Mouse (Mus musculus) neural tube, embryonic 13.5 days (tissue): ENCODE measurements around the gene Gnai3. TPM values are rescaled to one million over a fixed set of nuclear protein-coding genes. Genes with fewer than 3 reads are reported as not detected.

ENCODE experiments used
- ATAC-seq: fragments of 200-750 bp; cut with Nextera tagmentation; 2 replicates; pipeline ENCODE4 v1.8.0; 2017; ENCODE audit warnings: low read depth, mild to moderate bottlenecking, moderate TSS enrichment, moderate library complexity
- H3K27ac ChIP-seq: fragments of 300-500 bp; sonication (generic); replicated peaks from 2 replicates; pipeline ENCODE4 v1.5.1; 2015; ENCODE audit warnings: moderate library complexity, mild to moderate bottlenecking, inconsistent platforms
- H3K27me3 ChIP-seq: fragments of 300-500 bp; sonication (generic); 2 replicates; pipeline ENCODE4 v1.6.1; 2015; ENCODE audit warnings: mild to moderate bottlenecking, inconsistent platforms
- H3K36me3 ChIP-seq: fragments of 300-500 bp; sonication (generic); 2 replicates; pipeline ENCODE4 v1.6.1; 2015; ENCODE audit warnings: mild to moderate bottlenecking, inconsistent platforms
- H3K4me1 ChIP-seq: fragments of 300-500 bp; sonication (generic); replicated peaks from 2 replicates; pipeline ENCODE4 v1.6.1; 2015; ENCODE audit warnings: inconsistent platforms
- H3K4me2 ChIP-seq: fragments of 300-500 bp; sonication (generic); 2 replicates; pipeline ENCODE4 v1.6.1; 2015; ENCODE audit warnings: inconsistent platforms, mild to moderate bottlenecking, moderate library complexity
- H3K4me3 ChIP-seq: fragments of 300-500 bp; sonication (generic); 2 replicates; pipeline ENCODE4 v1.5.1; 2015; ENCODE audit warnings: mild to moderate bottlenecking, inconsistent platforms
- H3K9ac ChIP-seq: fragments of 300-500 bp; sonication (generic); 2 replicates; pipeline ENCODE4 v1.6.1; 2015; ENCODE audit warnings: moderate library complexity, mild to moderate bottlenecking, inconsistent platforms
- H3K9me3 ChIP-seq: fragments of 300-500 bp; sonication (generic); 2 replicates; pipeline ENCODE4 v1.6.1; 2016; ENCODE audit warnings: inconsistent platforms
- WGBS: fragments of 180-500 bp; shearing (Covaris S2); methylation state at CpG from one replicate; pipeline ENCODE4 v1.1.7; 2015; 5-methylcytosine and 5-hydroxymethylcytosine counted together
- polyA plus RNA-seq: library from polyadenylated mRNA; unstranded; fragments of >200 nt; fragmentation: Nextera tagmentation; extraction: Ambion mirVana; gene quantifications from 2 replicates; pipeline ENCODE4 v1.2.1, GENCODE M21; 2015

The Gnai3 gene
- polyA plus RNA-seq, 1 experiment from 2014 or later, result 151 TPM

DNA sequence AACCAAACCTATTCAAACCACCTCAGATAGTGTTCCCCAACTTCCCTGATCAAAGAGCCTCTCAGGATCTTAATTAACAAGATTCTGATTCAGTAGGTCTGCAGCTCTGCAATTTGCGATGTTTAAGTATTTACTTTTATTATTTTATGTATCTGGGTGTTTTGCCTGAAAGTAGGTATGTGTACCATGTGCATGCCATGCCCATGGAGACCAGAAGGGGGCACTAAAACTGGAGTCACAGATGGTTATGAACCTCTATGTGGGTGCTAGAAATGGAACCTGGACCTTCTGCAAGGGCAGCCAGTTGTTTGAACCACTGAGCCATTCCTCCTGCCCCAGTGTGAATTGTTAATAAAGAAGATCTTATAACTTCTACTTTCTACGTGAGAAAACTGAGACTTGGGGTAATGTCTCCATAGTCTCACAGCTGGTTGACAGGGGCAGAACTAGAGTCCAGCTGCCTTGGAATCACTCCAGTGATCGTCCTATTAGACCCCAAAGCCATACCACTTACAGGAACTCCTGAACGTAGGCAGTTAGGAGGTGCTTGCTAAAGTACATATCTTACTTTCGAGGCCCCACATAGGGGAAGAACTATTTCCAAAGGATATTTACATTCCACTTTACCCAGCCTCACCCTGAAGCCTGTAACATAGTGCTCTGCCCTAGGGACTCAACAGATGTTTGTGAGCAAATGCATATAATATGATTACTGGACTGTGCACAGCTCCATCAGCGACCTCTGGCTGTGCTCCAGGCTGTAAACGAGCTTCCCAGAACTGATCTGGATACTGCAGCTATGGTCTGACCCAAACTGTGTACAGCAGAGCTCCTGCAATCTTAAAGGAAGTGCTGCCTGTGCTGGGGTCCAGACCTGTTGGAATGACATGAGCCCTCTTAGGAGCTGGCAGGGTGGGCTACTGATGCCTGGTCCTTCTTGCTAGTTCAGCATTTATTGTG is 33.1 kb upstream of the Gnai3 start:
- no peak for ATAC-seq
- H3K27ac ChIP-seq, result no peak overlapping the region
- H3K4me3 ChIP-seq, result no peak overlapping the region
- H3K9ac ChIP-seq, result no peak overlapping the region
- 78% methylated on average over 7 of the region's 7 CpGs for WGBS
- no peak overlapping the region for H3K4me2 ChIP-seq
- no peaks in the 10 kb centered on the region for H3K9me3 ChIP-seq
- no peaks in the 10 kb centered on the region for H3K36me3 ChIP-seq
- peaks cover 24% of the 10 kb centered on the region for H3K4me1 ChIP-seq
- no peaks in the 10 kb centered on the region for H3K27me3 ChIP-seq

DNA sequence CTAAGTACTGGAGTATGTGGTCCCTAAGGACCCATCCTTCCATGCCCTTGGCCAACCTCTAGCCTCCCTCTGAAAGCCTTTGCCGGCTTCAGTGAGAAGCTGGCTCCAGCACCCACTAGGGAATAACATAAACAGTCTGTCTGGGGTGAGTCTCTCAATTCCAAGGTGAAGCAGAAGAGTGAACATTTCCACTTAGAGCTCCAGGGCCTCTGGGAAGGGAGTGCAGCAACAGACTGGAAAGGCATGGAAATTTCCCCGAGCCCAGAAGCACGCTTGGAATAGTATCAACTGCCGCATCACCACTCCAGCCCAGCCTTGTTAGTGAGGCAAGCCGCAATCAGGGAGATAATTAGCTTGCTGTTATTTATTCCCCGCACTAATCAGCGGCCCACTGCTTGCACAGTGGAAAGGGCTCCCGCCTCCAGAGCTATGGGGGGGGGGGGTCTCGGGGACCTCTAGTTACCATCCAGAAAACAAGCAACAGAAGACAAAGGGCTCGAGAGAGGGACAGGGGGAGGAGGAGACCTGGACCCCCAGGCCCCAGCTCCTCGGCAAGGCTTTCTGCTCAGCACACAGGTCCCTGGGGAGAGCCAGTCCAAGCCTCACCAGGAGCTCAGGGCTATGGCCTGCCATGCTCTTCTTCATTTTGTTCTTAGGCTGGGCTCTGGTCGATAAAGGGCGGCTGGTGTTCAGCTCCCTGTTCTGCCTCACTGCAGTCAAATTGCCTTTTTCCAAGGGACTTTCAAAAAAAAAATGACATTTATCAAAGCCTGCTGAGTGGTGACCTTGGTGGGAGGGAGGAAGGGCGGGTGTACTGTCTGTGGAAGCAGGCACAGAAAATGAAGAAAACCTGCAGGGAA is 29.0 kb upstream of the Gnai3 start:
- H3K27ac ChIP-seq, result peak overlapping the region; percentile 93
- no peaks in the 10 kb centered on the region for H3K27me3 ChIP-seq
- no peaks in the 10 kb centered on the region for H3K36me3 ChIP-seq
- peak overlapping the region; percentile 43 for H3K4me2 ChIP-seq
- H3K4me3 ChIP-seq, result no peak overlapping the region
- peaks cover 31% of the 10 kb centered on the region for H3K4me1 ChIP-seq
- WGBS, result 14% methylated on average over 14 of the region's 14 CpGs
- no peaks in the 10 kb centered on the region for H3K9me3 ChIP-seq
- peak; percentile 90 for ATAC-seq
- peak overlapping the region; percentile 47 for H3K9ac ChIP-seq

DNA sequence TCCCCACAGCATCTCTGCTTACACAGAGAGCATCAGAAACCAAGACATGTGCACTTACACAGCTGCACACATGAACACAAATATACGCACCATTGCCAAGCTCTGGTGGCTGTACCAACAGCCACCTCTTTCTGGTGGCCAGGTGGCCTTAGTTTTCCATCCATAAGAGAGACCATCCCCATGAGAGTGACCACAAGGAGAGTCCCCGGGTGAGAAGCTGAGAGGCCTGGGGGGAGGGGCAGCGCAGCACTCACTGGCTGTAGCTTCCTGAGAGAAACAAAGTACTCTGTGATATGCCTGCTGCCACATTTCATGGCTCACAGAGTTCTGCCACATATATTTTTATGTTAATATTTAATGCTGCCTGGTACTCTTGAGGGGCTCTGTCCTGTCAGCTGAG is 23.3 kb upstream of the Gnai3 start:
- Histone ChIP-seq H3K4me1 (peaks cover 63% of the 10 kb centered on the region), H3K4me3 (no peak overlapping the region), H3K9ac (peak overlapping the region; percentile 38; the same call in 1 of the 2 replicates), H3K36me3 (no peaks in the 10 kb centered on the region), H3K27ac (peak overlapping the region; percentile 92), H3K9me3 (no peaks in the 10 kb centered on the region), H3K27me3 (no peaks in the 10 kb centered on the region), H3K4me2 (no peak overlapping the region)
- ATAC-seq, result no peak
- 36% methylated on average over 3 of the region's 3 CpGs for WGBS

DNA sequence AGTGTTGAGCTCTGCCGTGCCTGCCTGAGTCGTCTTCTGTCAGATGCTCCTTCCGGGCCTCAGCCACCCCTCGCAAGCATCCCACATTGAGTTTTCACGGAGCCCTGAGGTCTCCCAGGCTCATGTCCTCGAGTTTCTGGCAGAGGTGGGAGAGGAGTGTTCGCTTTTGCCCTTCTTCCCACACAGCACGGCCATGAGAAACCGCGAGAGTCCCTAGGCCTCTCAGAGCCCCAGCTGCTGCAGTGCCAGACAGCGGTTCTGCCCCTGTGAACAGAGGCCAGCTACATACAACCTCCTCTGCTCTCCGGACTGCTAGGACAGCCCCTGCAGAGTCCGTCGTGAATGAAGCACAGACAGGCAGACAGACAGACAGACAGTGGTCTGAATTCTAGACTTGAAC is 21.6 kb upstream of the Gnai3 start:
- Histone ChIP-seq H3K9me3 (no peaks in the 10 kb centered on the region), H3K27ac (peak overlapping the region; percentile 92), H3K27me3 (0 out of 2 replicates have a peak, but pooled peaks cover 6% of the 10 kb centered on the region), H3K4me2 (no peak overlapping the region), H3K36me3 (no peaks in the 10 kb centered on the region), H3K4me1 (peaks cover 54% of the 10 kb centered on the region), H3K9ac (peak overlapping the region; percentile 35), H3K4me3 (no peak overlapping the region)
- 27% methylated on average over 14 of the region's 14 CpGs for WGBS
- no peak for ATAC-seq

DNA sequence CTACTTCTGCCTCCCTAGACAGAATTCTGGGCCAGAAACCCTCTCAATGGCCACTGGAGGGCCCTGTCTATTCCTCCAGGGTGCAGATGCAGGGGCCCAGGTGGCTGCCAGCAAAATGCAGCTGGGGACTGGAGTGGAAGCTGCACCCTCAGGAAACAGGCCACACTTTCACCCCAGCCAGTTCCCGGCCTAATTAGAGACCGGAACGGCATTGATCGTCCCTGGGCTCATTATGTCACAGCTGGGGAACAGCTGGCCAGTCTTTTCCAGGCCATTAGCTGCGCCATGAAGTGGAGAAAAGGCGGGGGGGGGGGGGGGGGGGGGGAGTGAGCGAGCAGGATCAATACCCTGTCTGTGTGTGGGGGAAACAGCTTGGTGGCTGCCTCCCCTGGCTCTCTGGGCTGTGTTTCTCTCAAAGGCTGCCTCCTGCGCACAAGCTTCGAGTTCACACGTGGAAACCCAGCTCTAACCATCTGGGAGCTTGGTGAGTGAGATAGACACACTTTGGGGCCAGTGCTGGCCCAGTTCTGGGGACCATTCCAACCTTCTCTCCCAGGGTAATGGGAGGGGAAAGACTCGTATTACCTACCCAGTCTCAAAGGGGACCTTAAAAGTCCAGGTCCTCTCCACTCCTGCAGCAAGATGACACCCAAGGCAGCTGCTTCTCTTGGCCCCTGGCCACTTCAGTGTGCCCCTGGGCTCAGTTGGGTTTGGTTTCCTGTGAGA is 20.7 kb upstream of the Gnai3 start:
- H3K4me1 ChIP-seq, result peaks cover 54% of the 10 kb centered on the region
- H3K4me2 ChIP-seq, result peak overlapping the region; percentile 11; the same call in 1 of the 2 replicates
- H3K9ac ChIP-seq, result no peak overlapping the region
- H3K36me3 ChIP-seq, result no peaks in the 10 kb centered on the region
- WGBS, result 8% methylated on average over 9 of the region's 11 CpGs
- ATAC-seq, result peak; percentile 79
- H3K4me3 ChIP-seq, result no peak overlapping the region
- H3K27ac ChIP-seq, result peak overlapping the region; percentile 92
- H3K9me3 ChIP-seq, result no peaks in the 10 kb centered on the region
- H3K27me3 ChIP-seq, result 0 out of 2 replicates have a peak, but pooled peaks cover 6% of the 10 kb centered on the region

DNA sequence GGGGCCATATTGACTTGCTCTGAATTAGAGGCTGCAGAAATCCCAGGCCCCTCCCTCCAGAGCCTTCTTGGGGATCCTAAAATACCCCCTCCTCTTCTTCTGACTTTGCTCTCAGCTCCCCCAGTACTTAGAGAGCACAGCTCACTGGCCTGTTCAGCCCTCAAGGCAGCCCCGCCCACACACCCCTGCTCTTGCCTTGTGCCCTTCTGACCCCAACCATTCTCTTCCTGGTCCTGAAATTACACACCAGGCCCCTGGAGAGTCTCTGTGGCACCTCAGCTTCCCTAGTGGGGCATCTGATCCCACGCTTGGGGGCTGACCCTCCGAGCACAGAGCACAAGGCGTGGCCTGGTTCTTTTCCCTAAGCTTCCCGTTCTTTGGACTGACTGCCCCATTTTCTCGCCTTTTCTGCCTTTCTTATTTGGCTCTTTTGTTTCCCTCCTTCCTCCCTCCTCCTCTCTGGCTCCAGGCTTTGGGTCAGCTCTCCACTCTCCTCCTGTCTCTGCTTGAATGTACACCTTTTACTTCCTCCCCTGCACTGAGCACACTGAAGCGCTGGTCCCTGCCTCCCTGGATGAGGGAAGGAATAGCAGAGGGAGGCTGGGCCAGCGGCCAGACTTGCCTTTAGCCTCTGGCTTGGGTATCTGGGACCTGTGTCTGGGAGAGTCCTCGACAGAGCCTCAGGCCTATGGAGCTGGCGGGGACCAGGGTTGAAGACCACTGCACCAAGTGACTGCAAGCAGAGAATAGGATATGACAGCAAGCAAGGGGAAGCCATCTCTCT is 19.8 kb upstream of the Gnai3 start:
- ATAC-seq, result peak; percentile 28; the same call in 1 of the 2 replicates
- H3K4me1 ChIP-seq, result peaks cover 54% of the 10 kb centered on the region
- H3K4me3 ChIP-seq, result no peak overlapping the region
- peak overlapping the region; percentile 92 for H3K27ac ChIP-seq
- 0 out of 2 replicates have a peak, but pooled peaks cover 6% of the 10 kb centered on the region for H3K27me3 ChIP-seq
- H3K9me3 ChIP-seq, result no peaks in the 10 kb centered on the region
- peak overlapping the region; percentile 6 for H3K4me2 ChIP-seq
- peak overlapping the region; percentile 58 for H3K9ac ChIP-seq
- H3K36me3 ChIP-seq, result no peaks in the 10 kb centered on the region
- 21% methylated on average over 10 of the region's 10 CpGs for WGBS

DNA sequence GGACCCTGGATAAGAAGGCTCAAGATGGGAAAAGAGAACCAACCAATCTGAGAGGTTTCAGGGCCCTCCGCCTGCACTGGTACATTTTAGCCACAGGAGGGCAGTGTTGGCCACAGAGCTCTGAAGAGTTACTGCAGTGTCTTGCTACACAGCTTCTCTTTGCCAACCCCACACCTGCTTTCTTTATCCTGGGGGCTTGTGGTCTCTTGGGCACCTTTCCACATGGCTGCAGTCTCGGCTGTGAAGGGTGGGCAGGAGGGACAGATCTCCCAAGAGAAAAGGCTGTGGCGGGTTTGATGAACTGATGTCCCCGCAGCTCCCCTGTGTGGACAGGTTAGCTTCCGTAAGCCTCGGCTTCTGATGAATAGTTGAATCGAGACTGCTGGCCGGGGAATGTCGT is 18.9 kb upstream of the Gnai3 start:
- peak overlapping the region; percentile 12; the same call in 1 of the 2 replicates for H3K4me3 ChIP-seq
- H3K9ac ChIP-seq, result peak overlapping the region; percentile 58
- H3K9me3 ChIP-seq, result no peaks in the 10 kb centered on the region
- no peaks in the 10 kb centered on the region for H3K36me3 ChIP-seq
- H3K4me2 ChIP-seq, result peak overlapping the region; percentile 48
- peak; percentile 60 for ATAC-seq
- WGBS, result 15% methylated on average over 9 of the region's 9 CpGs
- peaks cover 54% of the 10 kb centered on the region for H3K4me1 ChIP-seq
- H3K27ac ChIP-seq, result peak overlapping the region; percentile 92
- 0 out of 2 replicates have a peak, but pooled peaks cover 6% of the 10 kb centered on the region for H3K27me3 ChIP-seq

DNA sequence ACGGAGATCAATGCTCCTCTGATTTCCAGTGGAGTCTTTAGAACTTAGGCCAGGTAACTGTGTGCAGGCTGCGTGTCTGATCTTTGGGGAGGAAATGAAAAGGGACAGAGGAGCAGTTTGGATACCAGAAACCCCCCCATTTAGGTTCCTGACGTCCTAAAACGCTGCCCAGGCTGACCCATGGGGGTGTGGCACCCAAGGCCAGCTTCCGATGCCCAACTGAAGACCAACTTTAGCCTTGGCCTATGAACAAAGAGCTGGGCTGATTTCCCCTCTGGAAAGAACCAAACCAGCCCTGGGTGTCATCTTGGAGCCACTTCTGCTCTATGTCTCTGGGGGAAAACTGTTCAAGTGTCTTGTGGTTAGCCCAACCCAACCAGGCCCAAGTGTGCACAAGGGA is 18.1 kb upstream of the Gnai3 start:
- Histone ChIP-seq H3K27ac (no peak overlapping the region), H3K4me1 (peaks cover 54% of the 10 kb centered on the region), H3K4me2 (no peak overlapping the region), H3K9ac (no peak overlapping the region), H3K36me3 (no peaks in the 10 kb centered on the region), H3K9me3 (no peaks in the 10 kb centered on the region), H3K27me3 (0 out of 2 replicates have a peak, but pooled peaks cover 6% of the 10 kb centered on the region), H3K4me3 (no peak overlapping the region)
- ATAC-seq, result no peak
- 60% methylated on average over 5 of the region's 5 CpGs for WGBS

DNA sequence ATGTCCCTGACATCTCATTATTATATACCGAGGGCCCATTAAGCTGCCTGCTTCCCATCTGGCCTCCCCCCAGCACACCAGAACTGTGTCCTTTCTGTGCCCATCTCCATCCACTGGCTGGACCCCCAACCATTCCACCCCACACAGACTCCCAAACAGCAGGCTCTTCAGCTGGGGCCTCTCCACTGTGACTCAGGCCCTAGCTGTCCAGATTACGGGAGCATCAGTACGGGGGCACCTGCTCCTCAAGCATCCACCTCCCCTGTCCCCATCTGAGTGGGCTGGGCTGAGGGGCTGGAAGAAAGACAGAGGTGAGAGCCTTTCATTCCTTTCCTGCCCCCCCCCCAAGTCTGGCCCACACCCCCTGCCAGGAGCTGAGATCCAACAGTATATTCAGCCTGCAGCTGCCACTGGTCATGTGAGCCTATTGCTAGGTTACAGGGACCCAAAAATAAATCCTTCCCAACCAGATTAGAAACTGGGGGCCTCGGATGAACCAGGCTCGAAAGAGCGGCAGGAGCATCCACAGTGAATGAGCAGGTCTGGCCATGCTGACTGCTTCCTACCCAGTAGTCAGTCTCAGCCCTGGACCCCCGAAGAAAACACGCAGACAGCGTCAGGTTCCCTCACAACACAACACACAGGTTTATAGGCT is 12.6 kb upstream of the Gnai3 start:
- Histone ChIP-seq H3K27me3 (0 out of 2 replicates have a peak, but pooled peaks cover 3% of the 10 kb centered on the region), H3K9me3 (no peaks in the 10 kb centered on the region), H3K4me3 (no peak overlapping the region), H3K27ac (peak overlapping the region; percentile 83), H3K9ac (peak overlapping the region; percentile 58), H3K4me2 (no peak overlapping the region), H3K4me1 (peaks cover 36% of the 10 kb centered on the region), H3K36me3 (no peaks in the 10 kb centered on the region)
- ATAC-seq, result peak; percentile 40
- WGBS, result 46% methylated on average over 9 of the region's 9 CpGs

DNA sequence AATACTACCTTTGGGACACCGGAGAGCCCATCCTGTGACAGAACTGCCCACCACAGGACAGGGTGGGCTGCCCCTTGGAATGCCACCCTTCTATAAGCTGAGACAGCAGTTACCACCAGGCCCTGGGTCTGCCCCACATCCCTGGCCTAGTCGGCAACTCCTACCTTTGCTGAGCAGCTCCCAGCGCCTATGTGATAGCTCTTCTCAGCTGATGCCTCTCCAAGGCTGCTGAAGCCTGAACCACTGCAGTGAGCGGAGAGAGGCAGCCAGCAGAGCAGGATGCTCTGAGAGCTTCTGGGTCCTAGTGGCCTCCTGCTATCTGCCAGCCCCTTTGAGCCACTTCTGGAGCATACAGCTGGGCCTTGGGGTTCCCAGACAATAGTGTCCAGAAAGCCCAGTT is 8.7 kb upstream of the Gnai3 start, which contains the start of gene Gpr61:
Gene Gpr61, minus strand, starts transcription at position 227 of the 400 bp plus-strand sequence.
- Histone ChIP-seq H3K4me2 (peak within 1 kb of the TSS; percentile 51), H3K4me1 (peaks cover 36% of the 10 kb centered on the region), H3K9ac (peak within 1 kb of the TSS; percentile 67), H3K4me3 (peak within 1 kb of the TSS; percentile 35), H3K9me3 (no peaks in the 10 kb centered on the region), H3K27me3 (no peaks in the 10 kb centered on the region), H3K36me3 (peaks cover 4% of the 10 kb centered on the region; the same call in 1 of the 2 replicates), H3K27ac (peak within 1 kb of the TSS; percentile 72)
- WGBS, result 46% methylated on average over 4 of the region's 4 CpGs
- ATAC-seq, result peak; percentile 38
